Mouse (Mus musculus) liver, embryonic 14.5 days (tissue): ENCODE results near the gene Cpsf6.

ENCODE experiments used
- CTCF ChIP-seq: IDR thresholded peaks from 2 replicates; pipeline ENCODE4 v1.5.1; 2016; ENCODE audit warnings: antibody characterized with exemption, low read depth, control low read depth
- EP300 ChIP-seq: IDR thresholded peaks from 2 replicates; pipeline ENCODE4 v1.6.1; 2016; ENCODE audit warnings: antibody characterized with exemption, low read depth

GRCm38 (mm10) chr10:117395801-117396200 is 16.0 kb upstream of the Cpsf6 start:
- TF ChIP-seq CTCF = no peak
- TF ChIP-seq EP300 = no peak
